Mouse (Mus musculus): ENCODE measurements around the gene Tnni3k.

DNA sequence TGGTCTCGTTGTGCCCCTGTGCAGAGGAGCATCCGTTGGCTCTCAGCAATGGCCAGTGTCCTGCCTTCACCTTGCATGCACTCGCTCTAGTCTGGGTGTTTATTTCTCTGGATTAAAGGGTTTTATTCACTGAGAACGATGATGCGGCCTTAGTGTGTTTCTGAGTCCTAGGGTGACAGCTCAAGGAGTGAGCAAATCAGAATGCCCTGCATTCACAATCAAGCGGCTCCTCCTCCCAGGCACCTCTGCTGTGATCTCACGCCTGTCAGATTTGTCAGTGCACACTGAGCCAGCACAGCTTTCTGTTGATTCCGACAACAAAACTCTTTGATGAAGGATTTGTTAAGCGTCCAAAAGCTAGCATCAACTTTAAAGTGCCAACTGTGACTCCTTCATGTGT lies 243.9 kb downstream of the Tnni3k start:
- TF ChIP-seq MAFK (IDR thresholded peaks at IDR 0.05; ENCODE audit: insufficient read depth, low read depth, low read length) (no peak), ZNF384 (IDR thresholded peaks at IDR 0.05; ENCODE audit: low read depth, low read length) (no peak), CHD2 (IDR thresholded peaks at IDR 0.05; ENCODE audit: low read depth, low read length) (no peak)
